Mouse (Mus musculus) limb, embryonic 14.5 days (tissue): ENCODE data around the gene Glod4. TPM values are rescaled to one million over a fixed set of nuclear protein-coding genes. Genes with fewer than 3 reads are reported as not detected.

Source experiments
- ATAC-seq: fragments of 200-750 bp; cut with Nextera tagmentation; 2 replicates; pipeline ENCODE4 v1.8.0; 2017; ENCODE audit warnings: low read depth, moderate number of reproducible peaks, moderate TSS enrichment; ENCODE audit not compliant: low FRiP score
- DNase-seq: peaks from one replicate; pipeline ENCODE4 v3.0.0-alpha.2; 2015; ENCODE audit warnings: low spot score
- H3K27ac ChIP-seq: fragments of 300-500 bp; sonication (generic); replicated peaks from 2 replicates; pipeline ENCODE4 v1.5.1; 2014; ENCODE audit warnings: low read depth, mild to moderate bottlenecking, low read length, moderate library complexity, mixed read lengths
- H3K27me3 ChIP-seq: fragments of 300-500 bp; sonication (generic); 2 replicates; pipeline ENCODE4 v1.6.1; 2014; ENCODE audit warnings: low read length, mixed read lengths; ENCODE audit not compliant: control insufficient read depth, insufficient read depth
- H3K36me3 ChIP-seq: fragments of 300-500 bp; sonication (generic); 2 replicates; pipeline ENCODE4 v1.6.1; 2014; ENCODE audit warnings: mild to moderate bottlenecking, low read length, moderate library complexity, mixed read lengths; ENCODE audit not compliant: control insufficient read depth, insufficient read depth
- H3K4me1 ChIP-seq: fragments of 300-500 bp; sonication (generic); 2 replicates; pipeline ENCODE4 v1.6.1; 2014; ENCODE audit warnings: antibody characterized with exemption, low read length, mixed read lengths; ENCODE audit not compliant: control insufficient read depth, insufficient read depth
- H3K4me2 ChIP-seq: fragments of 300-500 bp; sonication (generic); replicated peaks from 2 replicates; pipeline ENCODE4 v1.6.1; 2014; ENCODE audit warnings: low read depth, mild to moderate bottlenecking, low read length, moderate library complexity; ENCODE audit not compliant: severe bottlenecking
- H3K4me3 ChIP-seq: fragments of 300-500 bp; sonication (generic); replicated peaks from 2 replicates; pipeline ENCODE4 v1.5.1; 2014; ENCODE audit warnings: low read length
- H3K9ac ChIP-seq: fragments of 300-500 bp; sonication (generic); 2 replicates; pipeline ENCODE4 v1.6.1; 2014; ENCODE audit warnings: mild to moderate bottlenecking, low read depth, low read length, moderate library complexity; ENCODE audit not compliant: severe bottlenecking
- H3K9me3 ChIP-seq: fragments of 300-500 bp; sonication (generic); 2 replicates; pipeline ENCODE4 v1.6.1; 2016; ENCODE audit warnings: low read length; ENCODE audit not compliant: control insufficient read depth
- POLR2A ChIP-seq: fragments of 200-500 bp; IDR thresholded peaks from 2 replicates; pipeline ENCODE4 v1.8.0; 2012; ENCODE audit warnings: inconsistent platforms, mild to moderate bottlenecking, moderate library complexity, borderline replicate concordance; ENCODE audit not compliant: insufficient read depth, insufficient read length; ENCODE audit errors: extremely low read depth
- WGBS: fragments of 180-500 bp; shearing (Covaris S2); extraction: QIAGEN DNeasy Blood & Tissue Kit; methylation state at CpG from one replicate; pipeline ENCODE4 v1.1.7; 2014; 5-methylcytosine and 5-hydroxymethylcytosine counted together
- polyA plus RNA-seq, 2 experiments: library from polyadenylated mRNA; depleted of rRNA in 1 of 2; stranded (reverse) in 1 of 2; unstranded in 1 of 2; fragments of >200 nt; fragmentation: Nextera tagmentation in 1 of 2; extraction: Ambion mirVana in 1 of 2; gene quantifications; 2 replicates each; pipeline versions ENCODE4 v1.2.1 to v1.2.3; 2012 to 2014

The Glod4 gene
- polyA plus RNA-seq, 2 experiments, result 56.2 to 140 TPM

GRCm38 (mm10) chr11:76120407-76120901 is 123.1 kb downstream of the Glod4 start:
- DNase-seq (peak; percentile 34), ATAC-seq (no peak)
- 0 out of 2 replicates have a peak, but pooled peaks cover 3% of the 10 kb centered on the region for H3K4me1 ChIP-seq
- 42% methylated on average over 10 of the region's 10 CpGs for WGBS
- H3K27ac ChIP-seq, result peak overlapping the region; percentile 45; the same call in 1 of the 2 replicates
- H3K27me3 ChIP-seq, result no peaks in the 10 kb centered on the region
- peaks cover 38% of the 10 kb centered on the region for H3K36me3 ChIP-seq
- no peak overlapping the region for H3K4me2 ChIP-seq
- no peak for TF ChIP-seq POLR2A
- H3K9me3 ChIP-seq, result no peaks in the 10 kb centered on the region
- H3K9ac ChIP-seq, result no peak overlapping the region; the same call in 1 of the 2 replicates
- H3K4me3 ChIP-seq, result no peak overlapping the region

DNA sequence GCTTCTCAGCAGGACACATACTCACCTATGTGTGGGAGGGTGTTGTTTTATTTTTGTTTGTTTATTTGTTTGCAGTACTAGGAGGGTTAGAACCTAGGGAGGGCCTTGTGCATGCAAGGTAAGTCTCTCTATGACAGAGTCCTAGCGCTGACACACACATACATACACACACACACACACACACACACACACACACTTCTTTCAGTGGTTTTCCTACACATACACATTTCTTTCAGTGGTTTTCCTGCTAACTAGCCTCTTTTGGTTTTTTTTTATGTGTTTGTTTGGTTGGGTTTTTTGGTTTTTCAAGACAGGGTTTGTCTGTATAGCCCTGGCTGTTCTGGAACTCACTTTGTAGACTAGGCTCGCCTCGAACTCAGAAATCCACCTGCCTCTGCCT is 133.1 kb downstream of the Glod4 start:
- H3K9me3 ChIP-seq, result no peaks in the 10 kb centered on the region
- 91% methylated on average over 3 of the region's 3 CpGs for WGBS
- no peak overlapping the region for H3K27ac ChIP-seq
- peaks cover 20% of the 10 kb centered on the region for H3K36me3 ChIP-seq
- no peak overlapping the region for H3K4me2 ChIP-seq
- peaks cover 20% of the 10 kb centered on the region for H3K4me1 ChIP-seq
- ATAC-seq, result no peak
- no peak overlapping the region for H3K9ac ChIP-seq
- H3K27me3 ChIP-seq, result no peaks in the 10 kb centered on the region
- no peak for DNase-seq
- no peak for TF ChIP-seq POLR2A
- no peak overlapping the region for H3K4me3 ChIP-seq

DNA sequence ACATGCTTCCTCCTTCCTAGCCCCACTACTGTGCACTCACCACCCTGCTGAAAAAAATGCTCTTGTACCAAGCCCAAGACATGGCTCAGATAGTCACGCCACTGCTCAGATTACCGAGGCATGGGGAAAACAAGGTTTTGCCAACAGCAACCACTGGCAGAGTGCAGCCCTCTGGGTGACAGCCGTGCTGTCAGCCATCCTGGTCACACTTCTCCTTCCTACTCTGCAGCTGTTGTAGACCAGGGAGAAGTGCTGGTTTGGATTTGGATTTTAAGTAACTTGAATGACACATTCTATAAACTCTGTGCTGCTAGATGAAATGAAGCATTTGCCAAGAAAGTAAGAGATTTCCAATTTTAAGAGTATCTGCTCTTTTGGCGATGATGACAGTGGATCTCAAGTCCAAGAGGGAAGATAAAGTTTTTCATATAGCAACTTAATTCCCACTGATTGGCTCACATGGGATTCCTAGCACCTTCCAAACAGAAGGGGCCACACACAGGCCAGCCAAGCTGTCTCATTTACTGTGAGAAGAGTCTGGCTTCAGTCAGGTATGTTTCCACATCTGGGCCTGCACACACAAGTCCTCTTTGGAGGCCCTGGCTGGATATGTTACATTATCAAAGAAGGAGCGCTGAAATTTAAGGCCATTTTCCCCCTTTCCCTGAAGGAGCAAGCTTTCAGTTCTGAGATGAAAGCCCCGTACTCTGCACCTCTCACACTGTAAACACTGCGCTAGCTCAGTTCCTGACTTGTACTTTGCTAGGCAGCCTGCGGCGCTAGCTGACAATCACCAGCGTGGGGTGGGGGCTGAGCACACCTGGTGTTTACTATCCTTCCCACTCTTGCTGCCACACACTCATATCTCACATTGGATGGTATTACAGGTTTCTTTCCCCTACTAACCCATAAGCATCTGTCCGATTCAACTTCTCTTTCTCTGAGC is 136.7 kb downstream of the Glod4 start:
- WGBS, result 49% methylated on average over 11 of the region's 11 CpGs
- Histone ChIP-seq H3K4me1 (peaks cover 24% of the 10 kb centered on the region), H3K4me2 (no peak overlapping the region), H3K9ac (no peak overlapping the region), H3K4me3 (no peak overlapping the region), H3K9me3 (no peaks in the 10 kb centered on the region), H3K27ac (peak overlapping the region; percentile 43), H3K27me3 (no peaks in the 10 kb centered on the region), H3K36me3 (peaks cover 3% of the 10 kb centered on the region)
- TF ChIP-seq POLR2A, result no peak
- peak; percentile 41; the same call in 1 of the 2 replicates for ATAC-seq
- peak; percentile 56 for DNase-seq

DNA sequence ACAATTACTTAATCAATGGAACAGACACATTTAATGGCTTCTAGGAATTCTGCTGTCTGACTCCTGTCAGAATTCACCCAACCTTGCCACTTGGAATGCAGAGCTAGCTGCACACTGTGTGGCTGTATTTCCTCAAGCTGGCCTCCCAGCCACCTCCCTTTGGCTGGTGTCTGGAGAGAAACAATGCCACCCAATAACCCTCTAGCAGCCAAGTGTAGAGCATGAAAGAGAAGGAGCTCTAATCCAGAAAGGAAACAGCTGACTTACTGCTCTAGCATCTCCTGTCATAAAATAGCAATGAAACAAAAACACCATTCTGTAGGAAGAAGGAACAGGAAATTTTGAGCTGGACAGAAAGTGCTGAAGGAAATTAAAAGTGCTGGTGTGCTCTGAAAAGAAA is 142.4 kb downstream of the Glod4 start:
- Histone ChIP-seq H3K9me3 (no peaks in the 10 kb centered on the region), H3K27me3 (no peaks in the 10 kb centered on the region), H3K4me3 (no peak overlapping the region), H3K9ac (no peak overlapping the region), H3K27ac (peak overlapping the region; percentile 21), H3K4me2 (no peak overlapping the region), H3K4me1 (peaks cover 39% of the 10 kb centered on the region), H3K36me3 (peaks cover 3% of the 10 kb centered on the region; the same call in 1 of the 2 replicates)
- no peak for TF ChIP-seq POLR2A
- ATAC-seq, result no peak
- no peak for DNase-seq

DNA sequence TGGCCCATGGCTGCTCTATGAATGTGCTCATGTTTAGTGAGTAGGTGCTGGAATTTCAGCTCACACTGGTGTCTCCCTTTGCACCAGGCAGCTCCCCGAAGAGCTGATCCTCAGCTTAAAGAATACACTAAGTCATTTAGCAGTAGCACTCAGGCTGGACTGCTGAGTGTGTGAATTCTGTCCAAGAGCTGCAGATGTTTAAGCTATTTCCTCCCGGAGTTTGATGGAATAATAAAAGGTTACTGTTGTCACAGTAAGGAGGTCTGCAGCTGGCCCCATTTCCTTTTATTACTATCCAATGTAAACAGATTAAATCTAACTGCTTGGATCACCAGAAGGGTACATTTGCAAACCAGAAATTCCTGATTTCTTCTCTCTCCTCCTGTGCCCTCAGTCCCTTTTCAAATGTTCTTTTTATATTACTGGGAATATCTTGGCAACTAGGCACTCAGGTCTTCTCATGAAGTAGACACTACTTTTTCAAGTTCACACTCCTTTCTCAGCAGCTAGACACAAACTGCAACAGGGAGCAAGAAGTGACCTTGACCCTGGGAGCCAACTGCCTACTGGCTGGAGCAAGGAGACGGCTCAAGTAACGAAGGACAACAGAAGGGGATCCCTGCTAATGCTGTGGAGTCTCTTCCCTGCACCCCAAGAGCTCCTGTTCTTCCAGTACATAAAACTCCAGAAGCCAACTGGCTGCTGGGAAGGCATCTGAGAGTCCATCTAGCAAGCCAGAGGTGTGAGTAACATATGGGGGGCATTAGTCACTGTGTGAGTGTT is 144.1 kb downstream of the Glod4 start:
- peak overlapping the region; percentile 67 for H3K27ac ChIP-seq
- no peak overlapping the region for H3K4me3 ChIP-seq
- no peak overlapping the region for H3K4me2 ChIP-seq
- no peak for TF ChIP-seq POLR2A
- peaks cover 3% of the 10 kb centered on the region; the same call in 1 of the 2 replicates for H3K36me3 ChIP-seq
- H3K27me3 ChIP-seq, result no peaks in the 10 kb centered on the region
- peaks cover 34% of the 10 kb centered on the region for H3K4me1 ChIP-seq
- WGBS, result 25% methylated on average over 4 of the region's 4 CpGs
- no peaks in the 10 kb centered on the region for H3K9me3 ChIP-seq
- DNase-seq (peak; percentile 85), ATAC-seq (peak; percentile 73)
- H3K9ac ChIP-seq, result no peak overlapping the region
